Mouse (Mus musculus): ENCODE measurements around the gene 2310033P09Rik. TPM values are rescaled to one million over a fixed set of nuclear protein-coding genes. Genes with fewer than 3 reads are reported as not detected.

Gene 2310033P09Rik
- polyA plus RNA-seq, 1 experiment from 2014 or later: 23.7 TPM

- 89% methylated on average over 4 of the region's 4 CpGs for WGBS
- peaks cover 27% of the 10 kb centered on the region for H3K4me1 ChIP-seq (ENCODE audit: control insufficient read depth, insufficient read depth, low read length)
Observed at GRCm38 (mm10) chr11:59222306-59222705, 14.2 kb downstream of the 2310033P09Rik start.

GRCm38 (mm10) chr11:59224025-59224424 is 15.9 kb downstream of the 2310033P09Rik start:
- Histone ChIP-seq H3K27me3 (ENCODE audit: control insufficient read depth, insufficient read depth, low read length) (no peaks in the 10 kb centered on the region), H3K4me3 (replicated peaks; ENCODE audit: low read depth, low read length) (no peak overlapping the region), H3K27ac (replicated peaks; ENCODE audit: low read depth, low read length) (no peak overlapping the region), H3K9me3 (ENCODE audit: control insufficient read depth, low read length) (no peaks in the 10 kb centered on the region), H3K4me2 (ENCODE audit: low read length) (no peak overlapping the region), H3K36me3 (ENCODE audit: control insufficient read depth, insufficient read depth, low read length) (peaks cover 8% of the 10 kb centered on the region; the same call in 1 of the 2 replicates), H3K9ac (replicated peaks; ENCODE audit: low read length) (no peak overlapping the region), H3K4me1 (ENCODE audit: control insufficient read depth, insufficient read depth, low read length) (peaks cover 31% of the 10 kb centered on the region)
- DNase-seq: no peak
- 97% methylated on average over 3 of the region's 3 CpGs for WGBS
- ATAC-seq (ENCODE audit: low FRiP score, low TSS enrichment): no peak

More at GRCm38 (mm10) chr11:59222306-59222705, 14.2 kb downstream of the 2310033P09Rik start:
- peaks cover 8% of the 10 kb centered on the region; the same call in 1 of the 2 replicates for H3K36me3 ChIP-seq (ENCODE audit: control insufficient read depth, insufficient read depth, low read length)
- no peak overlapping the region for H3K4me3 ChIP-seq (replicated peaks; ENCODE audit: low read depth, low read length)
- no peak for ATAC-seq (ENCODE audit: low FRiP score, low TSS enrichment)
- DNase-seq: no peak
- no peak overlapping the region for H3K27ac ChIP-seq (replicated peaks; ENCODE audit: low read depth, low read length)
- no peaks in the 10 kb centered on the region for H3K9me3 ChIP-seq (ENCODE audit: control insufficient read depth, low read length)
- H3K27me3 ChIP-seq (ENCODE audit: control insufficient read depth, insufficient read depth, low read length): no peaks in the 10 kb centered on the region
- no peak overlapping the region for H3K9ac ChIP-seq (replicated peaks; ENCODE audit: low read length)
- H3K4me2 ChIP-seq (ENCODE audit: low read length): no peak overlapping the region

- Histone ChIP-seq H3K9ac (replicated peaks; ENCODE audit: low read length) (no peak overlapping the region), H3K4me2 (ENCODE audit: low read length) (no peak overlapping the region), H3K9me3 (ENCODE audit: control insufficient read depth, low read length) (no peaks in the 10 kb centered on the region), H3K36me3 (ENCODE audit: control insufficient read depth, insufficient read depth, low read length) (peaks cover 7% of the 10 kb centered on the region; the same call in 1 of the 2 replicates), H3K4me1 (ENCODE audit: control insufficient read depth, insufficient read depth, low read length) (peaks cover 31% of the 10 kb centered on the region), H3K27ac (replicated peaks; ENCODE audit: low read depth, low read length) (no peak overlapping the region), H3K27me3 (ENCODE audit: control insufficient read depth, insufficient read depth, low read length) (no peaks in the 10 kb centered on the region), H3K4me3 (replicated peaks; ENCODE audit: low read depth, low read length) (no peak overlapping the region)
- WGBS: 75% methylated on average over 2 of the region's 2 CpGs
- ATAC-seq (ENCODE audit: low FRiP score, low TSS enrichment): no peak
- DNase-seq: no peak
Observed at GRCm38 (mm10) chr11:59224470-59224869, 16.3 kb downstream of the 2310033P09Rik start.

GRCm38 (mm10) chr11:59225167-59225566 is 17.0 kb downstream of the 2310033P09Rik start:
- H3K4me2 ChIP-seq (ENCODE audit: low read length): no peak overlapping the region
- H3K4me3 ChIP-seq (replicated peaks; ENCODE audit: low read depth, low read length): no peak overlapping the region
- no peaks in the 10 kb centered on the region for H3K9me3 ChIP-seq (ENCODE audit: control insufficient read depth, low read length)
- no peak overlapping the region for H3K27ac ChIP-seq (replicated peaks; ENCODE audit: low read depth, low read length)
- H3K36me3 ChIP-seq (ENCODE audit: control insufficient read depth, insufficient read depth, low read length): 0 out of 2 replicates have a peak, but pooled peaks cover 6% of the 10 kb centered on the region
- ATAC-seq (ENCODE audit: low FRiP score, low TSS enrichment) (no peak), DNase-seq (no peak)
- no peaks in the 10 kb centered on the region for H3K27me3 ChIP-seq (ENCODE audit: control insufficient read depth, insufficient read depth, low read length)
- no peak overlapping the region for H3K9ac ChIP-seq (replicated peaks; ENCODE audit: low read length)
- H3K4me1 ChIP-seq (ENCODE audit: control insufficient read depth, insufficient read depth, low read length): peaks cover 31% of the 10 kb centered on the region
- 80% methylated on average over 2 of the region's 2 CpGs for WGBS

GRCm38 (mm10) chr11:59226251-59226650 is 18.1 kb downstream of the 2310033P09Rik start:
- WGBS: 73% methylated on average over 3 of the region's 3 CpGs

GRCm38 (mm10) chr11:59226787-59227603 is 18.9 kb downstream of the 2310033P09Rik start:
- 5% methylated on average over 21 of the region's 21 CpGs for WGBS
- H3K9ac ChIP-seq (replicated peaks; ENCODE audit: low read length): peak overlapping the region; percentile 76
- H3K4me3 ChIP-seq (replicated peaks; ENCODE audit: low read depth, low read length): peak overlapping the region; percentile 73
- no peaks in the 10 kb centered on the region for H3K27me3 ChIP-seq (ENCODE audit: control insufficient read depth, insufficient read depth, low read length)
- peak overlapping the region; percentile 92 for H3K27ac ChIP-seq (replicated peaks; ENCODE audit: low read depth, low read length)
- ATAC-seq (ENCODE audit: low FRiP score, low TSS enrichment) (no peak), DNase-seq (peak; percentile 12)
- peak overlapping the region; percentile 96 for H3K4me2 ChIP-seq (ENCODE audit: low read length)
- no peaks in the 10 kb centered on the region for H3K9me3 ChIP-seq (ENCODE audit: control insufficient read depth, low read length)
- 0 out of 2 replicates have a peak, but pooled peaks cover 6% of the 10 kb centered on the region for H3K36me3 ChIP-seq (ENCODE audit: control insufficient read depth, insufficient read depth, low read length)
- H3K4me1 ChIP-seq (ENCODE audit: control insufficient read depth, insufficient read depth, low read length): peaks cover 27% of the 10 kb centered on the region

More at GRCm38 (mm10) chr11:59226251-59226650, 18.1 kb downstream of the 2310033P09Rik start:
- Histone ChIP-seq H3K27ac (replicated peaks; ENCODE audit: low read depth, low read length) (no peak overlapping the region), H3K9me3 (ENCODE audit: control insufficient read depth, low read length) (no peaks in the 10 kb centered on the region), H3K27me3 (ENCODE audit: control insufficient read depth, insufficient read depth, low read length) (no peaks in the 10 kb centered on the region), H3K36me3 (ENCODE audit: control insufficient read depth, insufficient read depth, low read length) (0 out of 2 replicates have a peak, but pooled peaks cover 6% of the 10 kb centered on the region), H3K4me2 (ENCODE audit: low read length) (peak overlapping the region; percentile 96), H3K4me1 (ENCODE audit: control insufficient read depth, insufficient read depth, low read length) (peaks cover 31% of the 10 kb centered on the region), H3K9ac (replicated peaks; ENCODE audit: low read length) (peak overlapping the region; percentile 76; the same call in 1 of the 2 replicates), H3K4me3 (replicated peaks; ENCODE audit: low read depth, low read length) (peak overlapping the region; percentile 73)
- ATAC-seq (ENCODE audit: low FRiP score, low TSS enrichment): no peak
- no peak for DNase-seq

- no peak for DNase-seq
- WGBS: 0% methylated on average over 50 of the region's 51 CpGs
- Histone ChIP-seq H3K27me3 (ENCODE audit: control insufficient read depth, insufficient read depth, low read length) (no peaks in the 10 kb centered on the region), H3K4me1 (ENCODE audit: control insufficient read depth, insufficient read depth, low read length) (peaks cover 27% of the 10 kb centered on the region), H3K27ac (replicated peaks; ENCODE audit: low read depth, low read length) (peak overlapping the region; percentile 92), H3K4me2 (ENCODE audit: low read length) (peak overlapping the region; percentile 96), H3K4me3 (replicated peaks; ENCODE audit: low read depth, low read length) (peak overlapping the region; percentile 73), H3K9ac (replicated peaks; ENCODE audit: low read length) (peak overlapping the region; percentile 76), H3K36me3 (ENCODE audit: control insufficient read depth, insufficient read depth, low read length) (0 out of 2 replicates have a peak, but pooled peaks cover 6% of the 10 kb centered on the region), H3K9me3 (ENCODE audit: control insufficient read depth, low read length) (no peaks in the 10 kb centered on the region)
- ATAC-seq (ENCODE audit: low FRiP score, low TSS enrichment): peak; percentile 73
Observed at GRCm38 (mm10) chr11:59227604-59228121, 19.5 kb downstream of the 2310033P09Rik start.

GRCm38 (mm10) chr11:59228122-59228953 is 20.2 kb downstream of the 2310033P09Rik start, which contains the start of gene Arf1:
Gene Arf1 (minus strand): TSS chr11:59228270.
- peak within 1 kb of the TSS; percentile 92 for H3K27ac ChIP-seq (replicated peaks; ENCODE audit: low read depth, low read length)
- no peaks in the 10 kb centered on the region for H3K27me3 ChIP-seq (ENCODE audit: control insufficient read depth, insufficient read depth, low read length)
- peak within 1 kb of the TSS; percentile 76 for H3K9ac ChIP-seq (replicated peaks; ENCODE audit: low read length)
- H3K9me3 ChIP-seq (ENCODE audit: control insufficient read depth, low read length): no peaks in the 10 kb centered on the region
- 0 out of 2 replicates have a peak, but pooled peaks cover 6% of the 10 kb centered on the region for H3K36me3 ChIP-seq (ENCODE audit: control insufficient read depth, insufficient read depth, low read length)
- H3K4me2 ChIP-seq (ENCODE audit: low read length): peak within 1 kb of the TSS; percentile 96
- H3K4me3 ChIP-seq (replicated peaks; ENCODE audit: low read depth, low read length): peak within 1 kb of the TSS; percentile 73
- peaks cover 27% of the 10 kb centered on the region for H3K4me1 ChIP-seq (ENCODE audit: control insufficient read depth, insufficient read depth, low read length)
- ATAC-seq (ENCODE audit: low FRiP score, low TSS enrichment) (peak; percentile 95), DNase-seq (peak; percentile 99)
- WGBS: 5% methylated on average over 59 of the region's 59 CpGs

All from midbrain, embryonic 14.5 days (tissue).